8 mouse cellular contexts compared by ENCODE assay signal in genomic region chr13:58128396-58128767, GRCm38 (mm10). TPM values are rescaled to one million over a fixed set of nuclear protein-coding genes. Genes with fewer than 3 reads are reported as not detected.
DNase-seq lines count a peak whose midpoint lies in the region; ATAC-seq and TF ChIP-seq lines count a peak whose summit lies in the region.

Gene Hnrnpa0, minus strand, starts transcription at chr13:58128556.

- H3K27me3 ChIP-seq in embryonic facial prominence, embryonic 12.5 days = no peaks in the 10 kb centered on the region
- no peaks in the 10 kb centered on the region for H3K27me3 ChIP-seq in kidney, adult 2 months (replicated peaks; ENCODE audit: control insufficient read depth, insufficient read depth, low read length)
- no peaks in the 10 kb centered on the region for H3K27me3 ChIP-seq in limb, embryonic 11.5 days (ENCODE audit: control insufficient read depth, insufficient read depth, low read length)
- H3K27me3 ChIP-seq in midbrain, embryonic 13.5 days = no peaks in the 10 kb centered on the region
- H3K27me3 ChIP-seq in small intestine, adult 2 months (ENCODE audit: control insufficient read depth, insufficient read depth, low read length) = no peaks in the 10 kb centered on the region

- peaks cover 20% of the 10 kb centered on the region for H3K4me1 ChIP-seq in embryonic facial prominence, embryonic 12.5 days
- H3K4me1 ChIP-seq in kidney, adult 2 months (ENCODE audit: control insufficient read depth, insufficient read depth, low read length) = peaks cover 16% of the 10 kb centered on the region
- H3K4me1 ChIP-seq in limb, embryonic 11.5 days (ENCODE audit: control insufficient read depth, insufficient read depth, low read length) = 0 out of 2 replicates have a peak, but pooled peaks cover 2% of the 10 kb centered on the region
- H3K4me1 ChIP-seq in midbrain, embryonic 13.5 days (replicated peaks) = peaks cover 40% of the 10 kb centered on the region
- H3K4me1 ChIP-seq in small intestine, adult 2 months (ENCODE audit: control insufficient read depth, insufficient read depth, insufficient read length, low read length) = peaks cover 11% of the 10 kb centered on the region; the same call in 1 of the 2 replicates

- peak; percentile 84 for DNase-seq in 3134 (ENCODE audit: extremely low read depth, insufficient read length, low spot score)
- DNase-seq in adrenal gland, postnatal 36 days = peak; percentile 96 to 97
- peak; percentile 95 for DNase-seq in heart, adult 18-20 months
- DNase-seq in kidney, adult 2 months = peak; percentile 96
- DNase-seq in limb, embryonic 11.5 days (ENCODE audit: low spot score) = peak; percentile 95

- no peaks in the 10 kb centered on the region for H3K9me3 ChIP-seq in embryonic facial prominence, embryonic 12.5 days
- H3K9me3 ChIP-seq in limb, embryonic 11.5 days (ENCODE audit: control insufficient read depth, low read length) = no peaks in the 10 kb centered on the region
- H3K9me3 ChIP-seq in midbrain, embryonic 13.5 days = no peaks in the 10 kb centered on the region

- TF ChIP-seq CTCF in kidney, adult 2 months (conservative IDR thresholded peaks at IDR 0.05; ENCODE audit: insufficient read depth, insufficient read length, low read depth, low read length) = no peak
- no peak for TF ChIP-seq CTCF in small intestine, adult 2 months (IDR thresholded peaks at IDR 0.05; ENCODE audit: extremely low read depth, insufficient read length, insufficient replicate concordance, low read depth, low read length)

- 0% methylated on average over 30 of the region's 62 CpGs for WGBS in embryonic facial prominence, embryonic 12.5 days
- WGBS in kidney, adult 2 months = 2% methylated on average over 46 of the region's 62 CpGs
- under 1% methylated on average over 30 of the region's 62 CpGs for WGBS in limb, embryonic 11.5 days
- WGBS in midbrain, embryonic 13.5 days = 2% methylated on average over 29 of the region's 62 CpGs
- WGBS in small intestine, adult 2 months = 1% methylated on average over 53 of the region's 62 CpGs

- H3K9ac ChIP-seq in embryonic facial prominence, embryonic 12.5 days = peak within 1 kb of the TSS; percentile 99
- H3K9ac ChIP-seq in limb, embryonic 11.5 days (ENCODE audit: low read length) = peak within 1 kb of the TSS; percentile 100
- H3K9ac ChIP-seq in midbrain, embryonic 13.5 days (replicated peaks) = peak within 1 kb of the TSS; percentile 99

- TF ChIP-seq POLR2A in kidney, adult 2 months (IDR thresholded peaks at IDR 0.05; ENCODE audit: low read depth, low read length) = peak; percentile 79
- peak; percentile 86; the same call in 1 of the 2 replicates for TF ChIP-seq POLR2A in small intestine, adult 2 months (IDR thresholded peaks at IDR 0.05; ENCODE audit: low read depth, low read length)

- H3K4me3 ChIP-seq in embryonic facial prominence, embryonic 12.5 days = peak within 1 kb of the TSS; percentile 98
- H3K4me3 ChIP-seq in kidney, adult 2 months (ENCODE audit: insufficient read depth, low read depth, low read length) = peak within 1 kb of the TSS; percentile 72
- H3K4me3 ChIP-seq in limb, embryonic 11.5 days (ENCODE audit: low read depth, low read length) = peak within 1 kb of the TSS; percentile 100
- H3K4me3 ChIP-seq in midbrain, embryonic 13.5 days (replicated peaks) = peak within 1 kb of the TSS; percentile 99
- peak within 1 kb of the TSS; percentile 94 for H3K4me3 ChIP-seq in small intestine, adult 2 months (ENCODE audit: low read depth, low read length)

- H3K27ac ChIP-seq in embryonic facial prominence, embryonic 12.5 days = peak within 1 kb of the TSS; percentile 99
- peak within 1 kb of the TSS; percentile 100 for H3K27ac ChIP-seq in kidney, adult 2 months (ENCODE audit: insufficient read depth, low read depth, low read length)
- peak within 1 kb of the TSS; percentile 99 for H3K27ac ChIP-seq in limb, embryonic 11.5 days (replicated peaks; ENCODE audit: low read depth, low read length)
- H3K27ac ChIP-seq in midbrain, embryonic 13.5 days = peak within 1 kb of the TSS; percentile 100
- H3K27ac ChIP-seq in small intestine, adult 2 months (ENCODE audit: insufficient read depth, low read depth, low read length) = peak within 1 kb of the TSS; percentile 88

- ATAC-seq in embryonic facial prominence, embryonic 12.5 days (ENCODE audit: insufficient number of reproducible peaks, insufficient read depth, low FRiP score, low TSS enrichment) = peak; percentile 95
- ATAC-seq in limb, embryonic 11.5 days (ENCODE audit: insufficient number of reproducible peaks, low FRiP score, low TSS enrichment, low read depth) = peak; percentile 94
- ATAC-seq in midbrain, embryonic 13.5 days = peak; percentile 94

- peak within 1 kb of the TSS; percentile 67 for H3K4me2 ChIP-seq in embryonic facial prominence, embryonic 12.5 days (replicated peaks)
- peak within 1 kb of the TSS; percentile 65 for H3K4me2 ChIP-seq in limb, embryonic 11.5 days (ENCODE audit: low read depth, severe bottlenecking)
- peak within 1 kb of the TSS; percentile 86 for H3K4me2 ChIP-seq in midbrain, embryonic 13.5 days (replicated peaks)

- H3K36me3 ChIP-seq in embryonic facial prominence, embryonic 12.5 days = peaks cover 12% of the 10 kb centered on the region; the same call in 1 of the 2 replicates
- peaks cover 3% of the 10 kb centered on the region for H3K36me3 ChIP-seq in kidney, adult 2 months (ENCODE audit: control insufficient read depth, insufficient read depth, low read length)
- H3K36me3 ChIP-seq in limb, embryonic 11.5 days (ENCODE audit: control insufficient read depth, insufficient read depth, low read length) = peaks cover 3% of the 10 kb centered on the region; the same call in 1 of the 2 replicates
- H3K36me3 ChIP-seq in midbrain, embryonic 13.5 days = no peaks in the 10 kb centered on the region
- peaks cover 4% of the 10 kb centered on the region; the same call in 1 of the 2 replicates for H3K36me3 ChIP-seq in small intestine, adult 2 months (ENCODE audit: control insufficient read depth, insufficient read depth, low read length)

RNA-seq across cellular contexts. Expression of gene Hnrnpa0, which starts in this region (rescaled TPM):
- 100 to 1,000 TPM; 123 to 133 TPM for total RNA-seq in adrenal gland, postnatal 36 days (2021)
- 47.1 and 47.4 TPM in 2 replicates for polyA plus RNA-seq in embryonic facial prominence, embryonic 12.5 days (2016; fragmentation: Nextera tagmentation; extraction: Ambion mirVana)
- total RNA-seq in heart, adult 18-20 months (2021) = 10 to 100 TPM; 69.3 to 72.8 TPM
- polyA plus RNA-seq in kidney, adult 2 months (2012; rRNA removed) = 38.3 and 46.8 TPM in 2 replicates
- 50.6 and 54.5 TPM in 2 replicates for polyA plus RNA-seq in limb, embryonic 11.5 days (2014; fragmentation: Nextera tagmentation; extraction: Ambion mirVana)
- 65.8 and 76.4 TPM in 2 replicates for polyA plus RNA-seq in midbrain, embryonic 13.5 days (2015; fragmentation: Nextera tagmentation; extraction: Ambion mirVana)
- polyA plus RNA-seq in small intestine, adult 2 months (2012; rRNA removed) = 44.5 and 94.1 TPM in 2 replicates

Comparison
In these comparisons a context has a peak if more than half of its experiments do, and no peak if none do; other contexts are left out.
1. Peak in every context shown above with its lines: DNase-seq, ATAC-seq, H3K4me3 ChIP-seq and H3K27ac ChIP-seq.